Comparison of ENCODE assay signal across 8 mouse cellular contexts in genomic region chr5:140701661-140702060, GRCm38 (mm10). TPM values are rescaled to one million over a fixed set of nuclear protein-coding genes. Genes with fewer than 3 reads are reported as not detected.
DNase-seq lines count a peak whose midpoint lies in the region; ATAC-seq and TF ChIP-seq lines count a peak whose summit lies in the region.

No protein-coding gene starts in this region.

- peak overlapping the region; percentile 77 for H3K4me2 ChIP-seq in hindbrain, embryonic 13.5 days

- ATAC-seq in hindbrain, embryonic 13.5 days (ENCODE audit: low FRiP score), result peak; percentile 1; the same call in 1 of the 2 replicates
- ATAC-seq in megakaryocyte, adult 5-6 weeks (ENCODE audit: poor library complexity, severe bottlenecking), result peak; percentile 1

- no peak overlapping the region for H3K27ac ChIP-seq in brown adipose tissue, adult 24 weeks (replicated peaks; ENCODE audit: low read depth, low read length)
- peak overlapping the region; percentile 91 for H3K27ac ChIP-seq in hindbrain, embryonic 13.5 days

- TF ChIP-seq CTCF in lung, adult 2 months (IDR thresholded peaks at IDR 0.05; ENCODE audit: insufficient read depth, low read length), result no peak

- peak overlapping the region; percentile 92 for H3K9ac ChIP-seq in hindbrain, embryonic 13.5 days

- peaks cover 23% of the 10 kb centered on the region for H3K36me3 ChIP-seq in hindbrain, embryonic 13.5 days

- peaks cover 17% of the 10 kb centered on the region for H3K4me1 ChIP-seq in lung, adult 2 months (ENCODE audit: control insufficient read depth, insufficient read depth, low read length)
- H3K4me1 ChIP-seq in brown adipose tissue, adult 24 weeks (ENCODE audit: control insufficient read depth, insufficient read depth, insufficient read length, low read length), result peaks cover 7% of the 10 kb centered on the region
- peaks cover 58% of the 10 kb centered on the region for H3K4me1 ChIP-seq in hindbrain, embryonic 13.5 days (replicated peaks)

- no peaks in the 10 kb centered on the region for H3K27me3 ChIP-seq in hindbrain, embryonic 13.5 days

- peak overlapping the region; percentile 93 for H3K4me3 ChIP-seq in lung, adult 2 months (replicated peaks; ENCODE audit: extremely low read depth, low read depth, low read length)
- H3K4me3 ChIP-seq in brown adipose tissue, adult 24 weeks (ENCODE audit: insufficient read depth, low read depth, low read length), result peak overlapping the region; percentile 87
- H3K4me3 ChIP-seq in hindbrain, embryonic 13.5 days, result peak overlapping the region; percentile 73

- WGBS in lung, adult 2 months, result under 1% methylated on average over 25 of the region's 25 CpGs
- under 1% methylated on average over 25 of the region's 25 CpGs for WGBS in hindbrain, embryonic 13.5 days

- H3K9me3 ChIP-seq in hindbrain, embryonic 13.5 days, result no peaks in the 10 kb centered on the region

- no peak for DNase-seq in lung, adult 2 months
- no peak for DNase-seq in lung, postnatal 36 days
- DNase-seq in layer of hippocampus, postnatal 14 days (ENCODE audit: low spot score in 2 of 2), result no peak
- DNase-seq in left cerebral cortex, adult 18-20 months (ENCODE audit: low spot score in 2 of 2), result no peak
- no peak for DNase-seq in right cerebral cortex, adult 18-20 months

- TF ChIP-seq POLR2A in lung, adult 2 months (IDR thresholded peaks at IDR 0.05; ENCODE audit: borderline replicate concordance, extremely low read depth, low read depth, low read length), result no peak

RNA-seq across cellular contexts. Expression of gene Iqce, which starts 0.5 kb away (rescaled TPM):
- polyA plus RNA-seq in lung, adult 2 months (2012; rRNA removed), result 17.2 and 21.8 TPM in 2 replicates
- 2.4 and 3.1 TPM in 2 replicates for polyA plus RNA-seq in brown adipose tissue, adult 24 weeks (2012; ENCODE audit: insufficient read depth, insufficient read length, missing spikeins)
- 26.0 and 26.3 TPM in 2 replicates for polyA plus RNA-seq in hindbrain, embryonic 13.5 days (2015; fragmentation: Nextera tagmentation; extraction: Ambion mirVana)
- total RNA-seq in megakaryocyte, adult 5-6 weeks (2015), result 5.1 and 10.1 TPM in 2 replicates
- total RNA-seq in megakaryocyte, adult 5-6 weeks (2017), result 4.7 and 7.2 TPM in 2 replicates
- 10 to 100 TPM; 43.3 to 53.8 TPM for total RNA-seq in layer of hippocampus, postnatal 14 days (2021)
- 10 to 100 TPM; 46.5 to 55.3 TPM for total RNA-seq in left cerebral cortex, adult 18-20 months (2021)

RNA-seq across cellular contexts. Expression of gene Brat1, which starts 3.1 kb away (rescaled TPM):
- 31.6 and 31.7 TPM in 2 replicates for polyA plus RNA-seq in lung, adult 2 months (2012; rRNA removed)
- 4.8 and 5.1 TPM in 2 replicates for polyA plus RNA-seq in brown adipose tissue, adult 24 weeks (2012; ENCODE audit: insufficient read depth, insufficient read length, missing spikeins)
- 22.9 and 23.7 TPM in 2 replicates for polyA plus RNA-seq in hindbrain, embryonic 13.5 days (2015; fragmentation: Nextera tagmentation; extraction: Ambion mirVana)
- total RNA-seq in megakaryocyte, adult 5-6 weeks (2015), result 6.4 and 6.8 TPM in 2 replicates
- 7.8 and 11.1 TPM in 2 replicates for total RNA-seq in megakaryocyte, adult 5-6 weeks (2017)
- total RNA-seq in layer of hippocampus, postnatal 14 days (2021), result 10 to 100 TPM; 26.5 to 26.9 TPM
- 10 to 100 TPM; 17.6 to 17.8 TPM for total RNA-seq in left cerebral cortex, adult 18-20 months (2021)

RNA-seq across cellular contexts. Expression of gene Amz1, which starts 22.3 kb away (rescaled TPM):
- 13.3 and 14.8 TPM in 2 replicates for polyA plus RNA-seq in lung, adult 2 months (2012; rRNA removed)
- polyA plus RNA-seq in brown adipose tissue, adult 24 weeks (2012; ENCODE audit: insufficient read depth, insufficient read length, missing spikeins), result 0.63 TPM in 1 of 2 replicates, not detected in the other
- 2.2 and 2.7 TPM in 2 replicates for polyA plus RNA-seq in hindbrain, embryonic 13.5 days (2015; fragmentation: Nextera tagmentation; extraction: Ambion mirVana)
- total RNA-seq in megakaryocyte, adult 5-6 weeks (2015), result 2.5 and 4.4 TPM in 2 replicates
- total RNA-seq in megakaryocyte, adult 5-6 weeks (2017), result 3.0 and 4.4 TPM in 2 replicates
- total RNA-seq in layer of hippocampus, postnatal 14 days (2021), result 10 to 100 TPM; 23.9 to 24.1 TPM
- 10 to 100 TPM; 17.7 to 22.3 TPM for total RNA-seq in left cerebral cortex, adult 18-20 months (2021)

RNA-seq across cellular contexts. Expression of gene Ttyh3, which starts 52.8 kb away (rescaled TPM):
- polyA plus RNA-seq in lung, adult 2 months (2012; rRNA removed), result 117 and 127 TPM in 2 replicates
- polyA plus RNA-seq in brown adipose tissue, adult 24 weeks (2012; ENCODE audit: insufficient read depth, insufficient read length, missing spikeins), result 4.8 and 5.2 TPM in 2 replicates
- 65.3 and 67.4 TPM in 2 replicates for polyA plus RNA-seq in hindbrain, embryonic 13.5 days (2015; fragmentation: Nextera tagmentation; extraction: Ambion mirVana)
- total RNA-seq in megakaryocyte, adult 5-6 weeks (2015), result 42.4 and 46.0 TPM in 2 replicates
- 8.0 and 11.6 TPM in 2 replicates for total RNA-seq in megakaryocyte, adult 5-6 weeks (2017)
- 100 to 1,000 TPM; 357 to 365 TPM for total RNA-seq in layer of hippocampus, postnatal 14 days (2021)
- 100 to 1,000 TPM; 202 to 209 TPM for total RNA-seq in left cerebral cortex, adult 18-20 months (2021)

Comparison
In these comparisons a context has a peak if more than half of its experiments do, and no peak if none do; other contexts are left out.
1. RNA of gene Iqce, which starts 0.5 kb away (total RNA-seq): 46.5 to 55.3 TPM in left cerebral cortex, adult 18-20 months and 43.3 to 53.8 TPM in layer of hippocampus, postnatal 14 days; 4.7 to 10.1 TPM in megakaryocyte, adult 5-6 weeks; every median in the first group is over 4 times any median in the second.
2. Peak in every context shown above with its lines, with median percentiles within 50 percentile points of each other: H3K4me3 ChIP-seq.